Mouse (Mus musculus) embryonic facial prominence, embryonic 11.5 days (tissue): ENCODE measurements around the gene Nav2. TPM values are rescaled to one million over a fixed set of nuclear protein-coding genes. Genes with fewer than 3 reads are reported as not detected.
A peak's percentile ranks its signal among the peaks of the same experiment; 100 is the strongest.

ENCODE experiments used
- ATAC-seq: fragments of 200-750 bp; cut with Nextera tagmentation; replicated peaks from 2 replicates; pipeline ENCODE4 v1.8.0; 2017; ENCODE audit warnings: low read depth; ENCODE audit not compliant: insufficient number of reproducible peaks, low FRiP score, low TSS enrichment
- DNase-seq: peaks from one replicate; pipeline ENCODE4 v3.0.0-alpha.2; 2015; ENCODE audit warnings: low spot score
- H3K27ac ChIP-seq: fragments of 300-500 bp; sonication (generic); replicated peaks from 2 replicates; pipeline ENCODE4 v1.5.1; 2014; ENCODE audit warnings: mild to moderate bottlenecking, low read depth, low read length, control low read depth
- H3K27me3 ChIP-seq: fragments of 300-500 bp; sonication (generic); 2 replicates; pipeline ENCODE4 v1.6.1; 2014; ENCODE audit warnings: mild to moderate bottlenecking, low read length, moderate library complexity, mixed read lengths; ENCODE audit not compliant: control insufficient read depth, insufficient read depth
- H3K36me3 ChIP-seq: fragments of 300-500 bp; sonication (generic); replicated peaks from 2 replicates; pipeline ENCODE4 v1.6.1; 2014; ENCODE audit warnings: low read depth, mild to moderate bottlenecking, low read length, moderate library complexity, mixed read lengths; ENCODE audit not compliant: control insufficient read depth, insufficient read depth
- H3K4me1 ChIP-seq: fragments of 300-500 bp; sonication (generic); 2 replicates; pipeline ENCODE4 v1.6.1; 2014; ENCODE audit warnings: low read length, mixed read lengths; ENCODE audit not compliant: control insufficient read depth, insufficient read depth
- H3K4me2 ChIP-seq: fragments of 300-500 bp; sonication (generic); 2 replicates; pipeline ENCODE4 v1.6.1; 2014; ENCODE audit warnings: low read depth, mild to moderate bottlenecking, control low read depth, low read length, moderate library complexity
- H3K4me3 ChIP-seq: fragments of 300-500 bp; sonication (generic); 2 replicates; pipeline ENCODE4 v1.5.1; 2014; ENCODE audit warnings: low read depth, low read length, control low read depth
- H3K9ac ChIP-seq: fragments of 300-500 bp; sonication (generic); replicated peaks from 2 replicates; pipeline ENCODE4 v1.6.1; 2014; ENCODE audit warnings: mild to moderate bottlenecking, control low read depth, low read length
- H3K9me3 ChIP-seq: fragments of 300-500 bp; sonication (generic); replicated peaks from 2 replicates; pipeline ENCODE4 v1.6.1; 2016; ENCODE audit warnings: mild to moderate bottlenecking, low read length, inconsistent platforms, mixed read lengths; ENCODE audit not compliant: control insufficient read depth
- WGBS: fragments of 180-500 bp; shearing (Covaris S2); extraction: QIAGEN DNeasy Blood & Tissue Kit; methylation state at CpG from one replicate; pipeline ENCODE4 v1.1.7; 2014; 5-methylcytosine and 5-hydroxymethylcytosine counted together
- polyA plus RNA-seq: library from polyadenylated mRNA; unstranded; fragments of >200 nt; fragmentation: Nextera tagmentation; extraction: Ambion mirVana; gene quantifications from 2 replicates; pipeline ENCODE4 v1.2.1, GENCODE M21; 2014

Gene Nav2
- polyA plus RNA-seq, 1 experiment from 2014 or later, result 7.3 TPM

DNA sequence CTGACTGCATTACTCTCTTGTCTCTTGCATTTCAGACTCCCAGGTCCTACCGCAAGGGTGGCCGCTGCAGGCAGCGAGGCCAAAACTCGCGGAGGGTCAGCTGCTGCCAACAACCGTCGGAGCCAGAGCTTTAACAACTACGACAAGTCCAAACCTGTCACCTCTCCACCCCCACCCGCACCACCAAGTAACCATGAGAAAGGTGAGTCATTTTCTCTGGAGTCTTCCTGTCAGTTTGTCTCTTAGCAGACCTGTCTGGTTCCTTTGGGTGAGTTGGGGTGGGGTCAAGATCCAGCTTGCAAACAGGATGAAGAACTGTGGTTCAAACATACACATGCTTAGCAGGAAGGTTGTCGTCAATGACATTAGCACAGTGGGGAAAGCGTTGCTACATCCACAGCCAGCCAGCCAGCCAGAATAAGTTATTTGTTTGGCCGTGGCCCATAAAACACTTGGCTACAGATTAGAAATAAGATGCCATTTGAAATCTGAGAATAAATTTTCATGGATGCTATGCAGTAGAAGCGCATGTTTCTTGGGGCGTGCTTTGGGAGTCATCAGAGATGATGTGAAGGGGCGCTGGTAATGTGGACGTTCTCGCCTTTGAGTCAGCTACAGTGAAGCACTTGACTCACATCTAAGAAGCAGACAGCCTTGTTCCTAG, 511.8 kb downstream of the Nav2 start:
- no peaks in the 10 kb centered on the region for H3K9me3 ChIP-seq
- no peak for ATAC-seq

GRCm38 (mm10) chr7:49421261-49421660, 512.7 kb downstream of the Nav2 start:
- no peak for DNase-seq
- ATAC-seq, result no peak
- Histone ChIP-seq H3K4me1 (no peaks in the 10 kb centered on the region), H3K27ac (no peak overlapping the region), H3K9ac (no peak overlapping the region), H3K4me3 (no peak overlapping the region), H3K4me2 (no peak overlapping the region), H3K9me3 (no peaks in the 10 kb centered on the region), H3K27me3 (no peaks in the 10 kb centered on the region), H3K36me3 (no peaks in the 10 kb centered on the region)
- WGBS, result 75% methylated on average over 4 of the region's 4 CpGs

More for the DNA sequence above, 511.8 kb downstream of the Nav2 start:
- Histone ChIP-seq H3K4me2 (no peak overlapping the region), H3K36me3 (no peaks in the 10 kb centered on the region), H3K27ac (no peak overlapping the region), H3K9ac (no peak overlapping the region), H3K4me1 (no peaks in the 10 kb centered on the region), H3K4me3 (no peak overlapping the region), H3K27me3 (no peaks in the 10 kb centered on the region)
- DNase-seq, result no peak
- 90% methylated on average over 17 of the region's 17 CpGs for WGBS

GRCm38 (mm10) chr7:49423943-49424342, 515.4 kb downstream of the Nav2 start:
- no peak for DNase-seq
- Histone ChIP-seq H3K9ac (no peak overlapping the region), H3K27me3 (no peaks in the 10 kb centered on the region), H3K4me3 (no peak overlapping the region), H3K36me3 (no peaks in the 10 kb centered on the region), H3K4me2 (no peak overlapping the region), H3K4me1 (no peaks in the 10 kb centered on the region), H3K27ac (no peak overlapping the region), H3K9me3 (no peaks in the 10 kb centered on the region)
- no peak for ATAC-seq
- WGBS, result 83% methylated on average over 6 of the region's 6 CpGs

GRCm38 (mm10) chr7:49426060-49426459, 517.5 kb downstream of the Nav2 start:
- ATAC-seq, result no peak
- Histone ChIP-seq H3K36me3 (no peaks in the 10 kb centered on the region), H3K27ac (no peak overlapping the region), H3K4me3 (no peak overlapping the region), H3K27me3 (no peaks in the 10 kb centered on the region), H3K9me3 (no peaks in the 10 kb centered on the region), H3K9ac (no peak overlapping the region), H3K4me1 (no peaks in the 10 kb centered on the region), H3K4me2 (no peak overlapping the region)
- DNase-seq, result peak; percentile 71
- WGBS, result 32% methylated on average over 4 of the region's 4 CpGs

GRCm38 (mm10) chr7:49427843-49428242, 519.3 kb downstream of the Nav2 start:
- Histone ChIP-seq H3K4me3 (no peak overlapping the region), H3K27ac (no peak overlapping the region), H3K4me1 (no peaks in the 10 kb centered on the region), H3K9me3 (no peaks in the 10 kb centered on the region), H3K27me3 (no peaks in the 10 kb centered on the region), H3K4me2 (no peak overlapping the region), H3K9ac (no peak overlapping the region), H3K36me3 (no peaks in the 10 kb centered on the region)
- WGBS, result 35% methylated on average over 6 of the region's 6 CpGs
- peak; percentile 65 for DNase-seq
- ATAC-seq, result no peak

DNA sequence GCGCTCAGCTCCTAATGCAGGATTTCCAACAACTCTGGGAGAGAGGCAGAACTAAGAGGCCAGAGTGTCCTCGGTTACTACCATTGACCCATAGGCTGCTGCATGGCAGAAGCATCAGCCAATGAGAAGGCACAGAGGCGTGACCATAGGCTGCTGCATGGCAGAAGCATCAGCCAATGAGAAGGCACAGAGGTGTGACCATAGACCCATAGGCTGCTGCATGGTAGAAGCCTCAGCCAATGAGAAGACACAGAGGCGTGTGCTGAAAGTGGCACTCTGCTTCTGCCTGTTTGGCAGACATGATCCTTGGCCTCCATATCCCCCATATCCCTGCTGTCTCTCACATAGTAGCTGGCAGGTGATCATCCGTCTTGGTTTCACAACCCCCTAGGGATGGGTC, 520.4 kb downstream of the Nav2 start:
- H3K36me3 ChIP-seq, result no peaks in the 10 kb centered on the region
- H3K9ac ChIP-seq, result no peak overlapping the region
- no peaks in the 10 kb centered on the region for H3K27me3 ChIP-seq
- H3K4me2 ChIP-seq, result no peak overlapping the region
- H3K4me3 ChIP-seq, result no peak overlapping the region
- peak; percentile 38 for DNase-seq
- no peak overlapping the region for H3K27ac ChIP-seq
- WGBS, result 71% methylated on average over 5 of the region's 5 CpGs
- H3K9me3 ChIP-seq, result no peaks in the 10 kb centered on the region
- H3K4me1 ChIP-seq, result no peaks in the 10 kb centered on the region
- peak; percentile 88 for ATAC-seq

- no peak for DNase-seq
- WGBS, result 79% methylated on average over 7 of the region's 7 CpGs
- no peaks in the 10 kb centered on the region for H3K9me3 ChIP-seq
- H3K36me3 ChIP-seq, result no peaks in the 10 kb centered on the region
- no peaks in the 10 kb centered on the region for H3K27me3 ChIP-seq
- H3K27ac ChIP-seq, result no peak overlapping the region
- H3K4me2 ChIP-seq, result no peak overlapping the region
- H3K4me1 ChIP-seq, result no peaks in the 10 kb centered on the region
- no peak overlapping the region for H3K9ac ChIP-seq
- H3K4me3 ChIP-seq, result no peak overlapping the region
- 0 out of 2 replicates have a peak, but pooled peaks have one; percentile 31 for ATAC-seq
These were observed 522.3 kb downstream of the Nav2 start for GRCm38 (mm10) chr7:49430808-49431207.

DNA sequence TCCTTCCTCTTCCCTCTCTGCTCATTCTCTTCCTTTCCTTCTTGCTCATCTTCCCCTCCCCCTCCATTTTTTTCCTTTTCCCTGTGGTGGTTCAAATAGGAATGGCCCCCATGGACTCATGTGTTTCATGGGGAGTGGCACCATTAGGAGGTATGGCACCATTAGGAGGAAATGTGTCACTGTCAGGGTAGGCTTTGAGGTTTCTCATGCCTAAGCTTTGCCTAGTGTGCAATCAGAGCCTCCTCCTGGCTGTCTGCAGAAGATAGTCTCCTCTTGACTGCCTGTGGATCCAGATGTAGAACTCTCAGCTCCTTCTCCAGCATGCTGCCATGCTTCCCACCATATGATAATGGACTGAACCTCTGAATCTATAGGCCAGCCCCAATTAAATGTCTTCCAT, 525.4 kb downstream of the Nav2 start:
- no peak overlapping the region for H3K9ac ChIP-seq
- H3K27me3 ChIP-seq, result no peaks in the 10 kb centered on the region
- H3K27ac ChIP-seq, result no peak overlapping the region
- no peak for DNase-seq
- H3K4me3 ChIP-seq, result no peak overlapping the region
- no peaks in the 10 kb centered on the region for H3K9me3 ChIP-seq
- H3K36me3 ChIP-seq, result no peaks in the 10 kb centered on the region
- ATAC-seq, result no peak
- 0 out of 2 replicates have a peak, but pooled peaks cover 2% of the 10 kb centered on the region for H3K4me1 ChIP-seq
- H3K4me2 ChIP-seq, result no peak overlapping the region
